Comparison of ENCODE assay signal across 30 mouse cellular contexts in the genomic region with DNA sequence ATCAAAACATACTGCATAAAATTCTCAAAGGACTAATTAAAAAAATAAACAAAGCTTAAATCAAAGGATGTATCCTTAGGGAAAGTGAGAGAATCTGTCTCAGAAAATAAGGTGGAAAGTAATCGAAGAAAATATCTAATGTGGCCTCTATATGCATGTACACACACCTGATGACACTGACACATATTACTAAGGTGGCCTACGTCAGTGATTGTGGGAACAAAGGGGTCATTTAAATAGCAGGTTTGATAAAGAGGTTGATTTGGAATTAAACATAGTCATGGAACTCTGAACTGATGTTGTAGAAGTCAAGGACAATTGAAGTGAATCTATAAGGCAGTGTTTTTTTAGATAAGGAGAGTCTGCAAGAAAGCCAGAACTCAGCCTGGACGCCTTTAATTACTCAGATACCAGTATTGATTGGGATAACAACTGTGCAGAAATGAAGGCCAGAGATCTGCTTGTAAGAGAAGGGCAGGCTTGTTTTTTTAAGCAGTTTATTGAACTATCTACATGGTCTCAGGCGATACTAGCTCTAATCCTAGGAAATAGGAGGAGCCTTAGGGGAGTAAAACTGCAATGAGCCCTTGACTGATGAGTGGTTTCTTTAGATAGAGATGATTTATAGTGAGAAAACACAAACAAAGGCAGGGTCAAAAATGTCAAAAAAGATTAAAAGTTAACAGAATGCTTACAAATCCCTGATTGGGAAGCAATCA.
DNase-seq lines count a peak whose midpoint lies in the region; ATAC-seq and TF ChIP-seq lines count a peak whose summit lies in the region.
"Had no signal": no experiment of that assay in that cellular context is flagged by ENCODE, and none has a peak within 500 bp of the region (broad histone marks: within the 10 kb centered on the region; RNA-seq: fewer than 3 reads in every experiment).

No protein-coding gene starts in this region.

- H3K27ac ChIP-seq in intestine, embryonic 14.5 days (ENCODE audit: low read depth) = no peak overlapping the region
- no peak overlapping the region for H3K27ac ChIP-seq in intestine, postnatal 0 days (ENCODE audit: low read depth, low read length)
- no peak overlapping the region for H3K27ac ChIP-seq in midbrain, embryonic 11.5 days (ENCODE audit: low read depth, low read length)
- H3K27ac ChIP-seq in midbrain, embryonic 14.5 days (replicated peaks; ENCODE audit: low read depth, low read length) = no peak overlapping the region
- no peak overlapping the region for H3K27ac ChIP-seq in intestine, embryonic 16.5 days (ENCODE audit: low read length)
- H3K27ac ChIP-seq in hindbrain, embryonic 10.5 days = no peak overlapping the region
- H3K27ac ChIP-seq: embryonic facial prominence, embryonic 13.5 days; embryonic facial prominence, embryonic 15.5 days; forebrain, embryonic 10.5 days; forebrain, embryonic 12.5 days had no signal

- no peak for TF ChIP-seq CTCF in intestine, postnatal 0 days (IDR thresholded peaks at IDR 0.05; ENCODE audit: low read depth)
- no peak for TF ChIP-seq CTCF in brain, embryonic 14.5 days (IDR thresholded peaks at IDR 0.05; ENCODE audit: borderline replicate concordance, extremely low read depth, insufficient read depth, insufficient read length)

- no peak overlapping the region for H3K9ac ChIP-seq in intestine, embryonic 14.5 days (ENCODE audit: low read length)
- no peak overlapping the region for H3K9ac ChIP-seq in intestine, postnatal 0 days (ENCODE audit: low read depth, low read length)
- H3K9ac ChIP-seq in midbrain, embryonic 11.5 days (ENCODE audit: low read length) = no peak overlapping the region
- H3K9ac ChIP-seq in midbrain, embryonic 14.5 days (replicated peaks; ENCODE audit: low read length) = no peak overlapping the region
- H3K9ac ChIP-seq in intestine, embryonic 16.5 days (ENCODE audit: low read depth, low read length) = no peak overlapping the region
- H3K9ac ChIP-seq: embryonic facial prominence, embryonic 13.5 days; embryonic facial prominence, embryonic 15.5 days; forebrain, embryonic 12.5 days had no signal

- no peaks in the 10 kb centered on the region for H3K4me1 ChIP-seq in intestine, embryonic 14.5 days (replicated peaks; ENCODE audit: control insufficient read depth, insufficient read depth, low read length)
- H3K4me1 ChIP-seq in intestine, postnatal 0 days (replicated peaks; ENCODE audit: control insufficient read depth, insufficient read depth, low read length) = no peaks in the 10 kb centered on the region
- no peaks in the 10 kb centered on the region for H3K4me1 ChIP-seq in midbrain, embryonic 11.5 days (ENCODE audit: control insufficient read depth, insufficient read depth, low read length)
- H3K4me1 ChIP-seq in midbrain, embryonic 14.5 days (ENCODE audit: control insufficient read depth, insufficient read depth, low read length) = no peaks in the 10 kb centered on the region
- H3K4me1 ChIP-seq in intestine, embryonic 16.5 days (ENCODE audit: control insufficient read depth, insufficient read depth, low read length) = no peaks in the 10 kb centered on the region
- no peaks in the 10 kb centered on the region for H3K4me1 ChIP-seq in hindbrain, embryonic 10.5 days (replicated peaks)
- H3K4me1 ChIP-seq: embryonic facial prominence, embryonic 13.5 days; embryonic facial prominence, embryonic 15.5 days; forebrain, embryonic 10.5 days; forebrain, embryonic 12.5 days had no signal

- no peaks in the 10 kb centered on the region for H3K36me3 ChIP-seq in intestine, embryonic 14.5 days (ENCODE audit: control insufficient read depth, insufficient read depth, low read length)
- H3K36me3 ChIP-seq in intestine, postnatal 0 days (ENCODE audit: control insufficient read depth, insufficient read depth) = no peaks in the 10 kb centered on the region
- no peaks in the 10 kb centered on the region for H3K36me3 ChIP-seq in midbrain, embryonic 11.5 days (ENCODE audit: control insufficient read depth, insufficient read depth, low read length)
- no peaks in the 10 kb centered on the region for H3K36me3 ChIP-seq in midbrain, embryonic 14.5 days (ENCODE audit: control insufficient read depth, insufficient read depth, low read length)
- no peaks in the 10 kb centered on the region for H3K36me3 ChIP-seq in intestine, embryonic 16.5 days (ENCODE audit: control insufficient read depth, insufficient read depth, low read length)
- no peaks in the 10 kb centered on the region for H3K36me3 ChIP-seq in hindbrain, embryonic 10.5 days
- H3K36me3 ChIP-seq: embryonic facial prominence, embryonic 13.5 days; embryonic facial prominence, embryonic 15.5 days; forebrain, embryonic 10.5 days; forebrain, embryonic 12.5 days; G1E had no signal

- H3K9me3 ChIP-seq in intestine, embryonic 14.5 days (ENCODE audit: control insufficient read depth, low read length) = no peaks in the 10 kb centered on the region
- no peaks in the 10 kb centered on the region for H3K9me3 ChIP-seq in intestine, postnatal 0 days (ENCODE audit: control insufficient read depth)
- no peaks in the 10 kb centered on the region for H3K9me3 ChIP-seq in midbrain, embryonic 11.5 days (ENCODE audit: control insufficient read depth, low read length)
- no peaks in the 10 kb centered on the region for H3K9me3 ChIP-seq in midbrain, embryonic 14.5 days (ENCODE audit: control insufficient read depth, low read length)
- no peaks in the 10 kb centered on the region for H3K9me3 ChIP-seq in intestine, embryonic 16.5 days (ENCODE audit: control insufficient read depth, low read length)
- no peaks in the 10 kb centered on the region for H3K9me3 ChIP-seq in hindbrain, embryonic 10.5 days
- H3K9me3 ChIP-seq: embryonic facial prominence, embryonic 13.5 days; embryonic facial prominence, embryonic 15.5 days; forebrain, embryonic 10.5 days; forebrain, embryonic 12.5 days; G1E had no signal

- no peak overlapping the region for H3K4me3 ChIP-seq in intestine, embryonic 14.5 days (ENCODE audit: low read depth, low read length)
- no peak overlapping the region for H3K4me3 ChIP-seq in intestine, postnatal 0 days (ENCODE audit: low read depth, low read length)
- no peak overlapping the region for H3K4me3 ChIP-seq in midbrain, embryonic 11.5 days (ENCODE audit: low read depth, low read length)
- H3K4me3 ChIP-seq in midbrain, embryonic 14.5 days (replicated peaks; ENCODE audit: low read depth, low read length) = no peak overlapping the region
- no peak overlapping the region for H3K4me3 ChIP-seq in intestine, embryonic 16.5 days (ENCODE audit: low read length)
- H3K4me3 ChIP-seq in hindbrain, embryonic 10.5 days = no peak overlapping the region
- H3K4me3 ChIP-seq: embryonic facial prominence, embryonic 13.5 days; embryonic facial prominence, embryonic 15.5 days; erythroblast, embryonic 14.5 days; forebrain, embryonic 10.5 days; forebrain, embryonic 12.5 days had no signal

- DNase-seq in intestine, embryonic 14.5 days (ENCODE audit: low spot score) = no peak
- DNase-seq in midbrain, embryonic 11.5 days (ENCODE audit: low spot score, missing footprints) = no peak
- DNase-seq in midbrain, embryonic 14.5 days = no peak
- DNase-seq in brain, embryonic 14.5 days (ENCODE audit: low read depth) = peak; percentile 4
- DNase-seq in lung, postnatal 10 days = no peak
- no peak for DNase-seq in hindbrain, embryonic 10.5 days (ENCODE audit: low spot score)
- DNase-seq: adrenal gland, adult 8-10 months; adrenal gland, postnatal 14 days; adrenal gland, postnatal 36 days; B cell, adult 2 months; cerebellum, adult 11 months; cerebellum, adult 18-20 months; cerebellum, adult 8-10 months; cerebellum, adult 9-11 months; cerebellum, postnatal 14 days; cerebellum, postnatal 36 days; embryo, embryonic 11 days had no signal

- no peak overlapping the region for H3K4me2 ChIP-seq in intestine, embryonic 14.5 days (ENCODE audit: low read length)
- H3K4me2 ChIP-seq in intestine, postnatal 0 days (replicated peaks; ENCODE audit: low read depth) = no peak overlapping the region
- no peak overlapping the region for H3K4me2 ChIP-seq in midbrain, embryonic 11.5 days
- no peak overlapping the region for H3K4me2 ChIP-seq in midbrain, embryonic 14.5 days (ENCODE audit: low read length)
- H3K4me2 ChIP-seq in intestine, embryonic 16.5 days (ENCODE audit: low read depth, low read length) = no peak overlapping the region
- H3K4me2 ChIP-seq: embryonic facial prominence, embryonic 13.5 days; embryonic facial prominence, embryonic 15.5 days; forebrain, embryonic 12.5 days had no signal

- no peaks in the 10 kb centered on the region for H3K27me3 ChIP-seq in intestine, embryonic 14.5 days (replicated peaks; ENCODE audit: control insufficient read depth, insufficient read depth, low read length)
- H3K27me3 ChIP-seq in intestine, postnatal 0 days (replicated peaks; ENCODE audit: control insufficient read depth, insufficient read depth, low read length) = no peaks in the 10 kb centered on the region
- no peaks in the 10 kb centered on the region for H3K27me3 ChIP-seq in midbrain, embryonic 11.5 days (ENCODE audit: control insufficient read depth, insufficient read depth, low read length)
- no peaks in the 10 kb centered on the region for H3K27me3 ChIP-seq in midbrain, embryonic 14.5 days (ENCODE audit: control insufficient read depth, insufficient read depth, low read length)
- no peaks in the 10 kb centered on the region for H3K27me3 ChIP-seq in intestine, embryonic 16.5 days (replicated peaks; ENCODE audit: control insufficient read depth, insufficient read depth, low read length)
- H3K27me3 ChIP-seq in hindbrain, embryonic 10.5 days (ENCODE audit: insufficient read depth, poor library complexity, severe bottlenecking) = no peaks in the 10 kb centered on the region
- H3K27me3 ChIP-seq: CH12.LX; embryonic facial prominence, embryonic 13.5 days; embryonic facial prominence, embryonic 15.5 days; forebrain, embryonic 12.5 days; Patski had no signal

- peak; percentile 87 for ATAC-seq in intestine, embryonic 14.5 days (replicated peaks; ENCODE audit: low FRiP score, low TSS enrichment, low read depth)
- ATAC-seq in intestine, postnatal 0 days = no peak
- ATAC-seq in midbrain, embryonic 11.5 days (ENCODE audit: low FRiP score) = peak; percentile 68; the same call in 1 of the 2 replicates
- no peak for ATAC-seq in midbrain, embryonic 14.5 days (ENCODE audit: low FRiP score, low TSS enrichment)
- ATAC-seq in intestine, embryonic 16.5 days = peak; percentile 83
- ATAC-seq: activated CD4-positive, CD25-positive, alpha-beta regulatory T cell, adult 4 months; CD4-positive, CD25-positive, alpha-beta regulatory T cell, adult 4 months; forebrain, embryonic 14.5 days; Patski had no signal

- TF ChIP-seq POLR2A in brain, embryonic 14.5 days (IDR thresholded peaks at IDR 0.05; ENCODE audit: borderline replicate concordance, extremely low read depth, insufficient read depth, insufficient read length, poor library complexity, severe bottlenecking) = no peak

- WGBS in intestine, embryonic 14.5 days = 61% methylated on average over 4 of the region's 4 CpGs
- 40% methylated on average over 4 of the region's 4 CpGs for WGBS in intestine, postnatal 0 days
- WGBS in midbrain, embryonic 11.5 days = 74% methylated on average over 4 of the region's 4 CpGs
- whole genome bisulfite sequencing in midbrain, embryonic 14.5 days = 82% methylated on average over 4 of the region's 4 CpGs
- WGBS in intestine, embryonic 16.5 days = 54% methylated on average over 4 of the region's 4 CpGs
- WGBS in hindbrain, embryonic 10.5 days = 83% methylated on average over 4 of the region's 4 CpGs

Comparison
In these comparisons a context has a peak if more than half of its experiments do, and no peak if none do; other contexts are left out.
1. ATAC-seq: peak in intestine, embryonic 14.5 days (single experiment), midbrain, embryonic 11.5 days (single experiment) and intestine, embryonic 16.5 days (single experiment); none in intestine, postnatal 0 days (single experiment) and midbrain, embryonic 14.5 days (single experiment).